Mouse (Mus musculus) liver, adult 2 months (tissue): ENCODE measurements around the gene Iah1. TPM values are rescaled to one million over a fixed set of nuclear protein-coding genes. Genes with fewer than 3 reads are reported as not detected.

Source experiments
- DNase-seq: peaks from one replicate; pipeline ENCODE4 v3.0.0-alpha.2; 2011; ENCODE audit warnings: low read depth, low spot score; ENCODE audit errors: extremely low read depth
- H3K27ac ChIP-seq: fragments of 200-500 bp; replicated peaks from 2 replicates; pipeline ENCODE4 v1.5.1; 2012; ENCODE audit warnings: low read depth, mild to moderate bottlenecking, control low read depth, inconsistent platforms, low read length; ENCODE audit not compliant: insufficient read depth
- H3K27me3 ChIP-seq: fragments of 200-500 bp; 2 replicates; pipeline ENCODE4 v1.6.1; 2012; ENCODE audit warnings: mild to moderate bottlenecking, moderate library complexity, low read length, inconsistent platforms; ENCODE audit not compliant: control insufficient read depth, insufficient read depth
- H3K36me3 ChIP-seq: fragments of 200-500 bp; 2 replicates; pipeline ENCODE4 v1.6.1; 2012; ENCODE audit warnings: low read length, inconsistent platforms; ENCODE audit not compliant: control insufficient read depth, insufficient read depth
- H3K4me1 ChIP-seq: fragments of 200-500 bp; 2 replicates; pipeline ENCODE4 v1.6.1; 2011; ENCODE audit warnings: low read length; ENCODE audit not compliant: control insufficient read depth, insufficient read depth
- H3K4me3 ChIP-seq: fragments of 200-500 bp; 2 replicates; pipeline ENCODE4 v1.5.1; 2011; ENCODE audit warnings: low read depth, mild to moderate bottlenecking, control low read depth, low read length, moderate library complexity; ENCODE audit not compliant: insufficient read depth
- H3K79me2 ChIP-seq: fragments of 200-500 bp; 2 replicates; pipeline ENCODE4 v1.6.1; 2012; ENCODE audit warnings: inconsistent platforms, mild to moderate bottlenecking, low read length, moderate library complexity; ENCODE audit not compliant: control insufficient read depth, insufficient read depth
- H3K9ac ChIP-seq: fragments of 200-500 bp; 2 replicates; pipeline ENCODE4 v1.6.1; 2012; ENCODE audit warnings: low read depth, mild to moderate bottlenecking, control low read depth, inconsistent platforms, low read length
- CTCF ChIP-seq: fragments of 200-500 bp; IDR thresholded peaks from 2 replicates; pipeline ENCODE4 v1.5.1; 2011; ENCODE audit warnings: low read depth, low read length, control low read depth
- POLR2A ChIP-seq: fragments of 200-500 bp; IDR thresholded peaks from 2 replicates; pipeline ENCODE4 v1.6.1; 2011; ENCODE audit warnings: low read length, control low read depth; ENCODE audit not compliant: insufficient read depth; ENCODE audit errors: extremely low read depth
- WGBS: fragments of 180-500 bp; shearing (Covaris S2); methylation state at CpG from one replicate; pipeline ENCODE4 v1.1.7; 2018; 5-methylcytosine and 5-hydroxymethylcytosine counted together
- polyA plus RNA-seq: library from polyadenylated mRNA; depleted of rRNA; stranded (reverse); fragments of >200 nt; gene quantifications from 2 replicates; pipeline ENCODE4 v1.2.3, GENCODE M21; 2012
- total RNA-seq: library from RNA; depleted of rRNA; stranded (reverse); fragments of >200 nt; gene quantifications from 2 replicates; pipeline ENCODE4 v1.2.3, GENCODE M21; 2014

Iah1 gene
- total and polyA plus RNA-seq, 2 experiments: 258 to 339 TPM

DNA sequence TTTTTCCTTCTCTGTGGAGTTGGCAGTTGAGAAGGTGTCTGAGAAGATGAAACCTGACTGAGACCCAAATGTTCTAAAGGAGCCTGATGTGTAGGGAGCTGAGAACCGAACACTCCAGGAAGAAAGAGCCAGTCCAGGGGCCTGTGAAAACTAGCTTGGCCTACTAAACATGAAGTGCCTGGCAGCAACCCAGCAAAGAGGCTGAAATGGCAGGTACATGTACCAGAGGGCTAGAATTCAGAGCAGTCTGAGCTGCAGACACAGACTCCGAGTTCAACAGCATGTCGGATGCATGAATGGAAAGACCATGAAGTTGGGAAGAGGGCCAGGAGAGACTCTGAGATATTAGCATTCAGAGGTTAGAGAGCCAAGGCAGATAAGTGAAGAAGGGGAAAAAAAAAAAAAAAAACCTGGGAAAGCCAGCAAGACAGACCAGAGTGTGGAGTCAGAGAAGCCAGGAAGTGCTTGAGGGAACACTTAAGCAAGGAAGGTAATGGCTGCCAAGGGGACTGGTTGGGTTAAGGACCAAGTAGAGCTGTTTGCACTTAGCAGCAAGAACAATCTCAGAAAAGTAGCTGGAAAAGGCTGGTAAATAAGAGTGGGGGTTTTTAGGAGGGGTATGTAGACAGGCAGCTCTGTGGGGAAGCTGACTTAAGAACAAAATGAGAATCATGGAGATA lies 27.3 kb upstream of the Iah1 start:
- Histone ChIP-seq H3K79me2 (peaks cover 3% of the 10 kb centered on the region; the same call in 1 of the 2 replicates), H3K27ac (no peak overlapping the region), H3K4me1 (peaks cover 8% of the 10 kb centered on the region), H3K9ac (no peak overlapping the region), H3K4me3 (no peak overlapping the region), H3K27me3 (no peaks in the 10 kb centered on the region), H3K36me3 (peaks cover 22% of the 10 kb centered on the region)
- DNase-seq: no peak
- WGBS: 89% methylated on average over 3 of the region's 3 CpGs
- TF ChIP-seq CTCF (no peak), POLR2A (no peak)

DNA sequence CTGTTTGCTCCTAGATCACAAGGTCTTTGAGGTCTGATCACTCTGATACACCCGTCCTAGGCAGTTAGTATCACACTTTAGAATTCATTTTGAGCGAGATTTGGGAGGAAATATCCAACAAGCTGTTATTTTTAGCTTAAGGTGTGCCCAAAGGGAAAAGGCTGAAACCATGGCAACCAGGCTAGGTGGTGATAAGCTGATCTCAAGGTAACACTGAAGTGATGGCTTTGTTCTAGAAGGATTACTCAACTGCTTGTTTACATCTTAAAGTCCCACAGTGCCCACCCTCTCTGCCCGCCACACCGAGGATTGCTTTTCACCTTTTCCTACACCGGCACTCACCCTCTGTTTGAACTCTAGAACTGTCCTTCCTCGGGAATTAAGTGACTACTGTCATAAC lies 26.5 kb upstream of the Iah1 start:
- H3K36me3 ChIP-seq: peaks cover 30% of the 10 kb centered on the region

DNA sequence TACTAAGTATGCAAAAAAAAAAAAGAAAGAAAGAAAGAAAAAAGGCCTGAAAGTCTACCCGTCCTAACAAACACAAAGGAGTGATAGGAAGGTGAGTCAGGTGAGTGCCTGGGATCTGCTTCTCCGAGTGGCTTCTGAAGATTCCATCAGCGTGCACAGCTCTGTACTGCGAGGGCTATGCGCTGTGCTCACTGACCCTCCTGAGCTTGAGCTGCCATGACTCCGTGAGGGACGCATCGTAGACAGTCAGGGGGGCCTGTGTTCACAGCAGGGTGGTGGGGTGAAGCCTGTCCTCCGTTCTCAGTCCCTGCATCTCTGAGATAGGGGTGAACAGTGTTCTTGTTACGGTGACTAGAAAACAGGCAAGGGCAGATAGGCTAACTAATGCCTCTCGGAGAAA lies 17.3 kb upstream of the Iah1 start:
- Histone ChIP-seq H3K4me3 (no peak overlapping the region), H3K79me2 (no peaks in the 10 kb centered on the region), H3K36me3 (peaks cover 44% of the 10 kb centered on the region), H3K9ac (no peak overlapping the region), H3K4me1 (peaks cover 6% of the 10 kb centered on the region; the same call in 1 of the 2 replicates), H3K27me3 (no peaks in the 10 kb centered on the region), H3K27ac (no peak overlapping the region)
- no peak for TF ChIP-seq CTCF
- no peak for TF ChIP-seq POLR2A
- DNase-seq: no peak
- WGBS: 99% methylated on average over 11 of the region's 11 CpGs

More for the DNA sequence above, 26.5 kb upstream of the Iah1 start:
- TF ChIP-seq CTCF: no peak
- TF ChIP-seq POLR2A: no peak
- Histone ChIP-seq H3K27ac (no peak overlapping the region), H3K79me2 (peaks cover 3% of the 10 kb centered on the region; the same call in 1 of the 2 replicates), H3K4me1 (peaks cover 8% of the 10 kb centered on the region), H3K27me3 (no peaks in the 10 kb centered on the region), H3K9ac (no peak overlapping the region), H3K4me3 (no peak overlapping the region)
- no peak for DNase-seq
- WGBS: 78% methylated on average over 6 of the region's 6 CpGs

DNA sequence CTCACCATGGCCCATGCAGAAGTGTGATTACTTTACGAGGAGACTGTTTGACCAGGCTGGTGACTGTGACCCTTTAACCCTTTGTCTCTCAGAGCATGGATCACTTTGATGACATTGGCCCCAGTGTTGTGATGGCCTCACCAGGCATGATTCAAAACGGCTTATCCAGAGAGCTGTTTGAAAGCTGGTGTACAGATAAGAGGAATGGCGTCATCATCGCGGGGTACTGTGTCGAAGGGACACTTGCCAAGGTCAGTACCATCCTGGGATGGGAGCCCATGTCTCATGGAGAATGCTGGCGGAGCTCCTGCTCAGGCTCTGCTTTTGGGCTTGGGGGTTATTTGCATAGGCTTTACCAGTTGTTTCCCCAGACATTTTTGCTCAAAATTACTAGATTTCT lies 14.9 kb upstream of the Iah1 start:
- Histone ChIP-seq H3K4me3 (no peak overlapping the region), H3K27me3 (no peaks in the 10 kb centered on the region), H3K79me2 (no peaks in the 10 kb centered on the region), H3K9ac (no peak overlapping the region), H3K27ac (no peak overlapping the region; the same call in 1 of the 2 replicates), H3K4me1 (peaks cover 6% of the 10 kb centered on the region; the same call in 1 of the 2 replicates), H3K36me3 (peaks cover 28% of the 10 kb centered on the region)
- DNase-seq: peak; percentile 97
- WGBS: 27% methylated on average over 7 of the region's 7 CpGs
- TF ChIP-seq CTCF (no peak), POLR2A (no peak)

DNA sequence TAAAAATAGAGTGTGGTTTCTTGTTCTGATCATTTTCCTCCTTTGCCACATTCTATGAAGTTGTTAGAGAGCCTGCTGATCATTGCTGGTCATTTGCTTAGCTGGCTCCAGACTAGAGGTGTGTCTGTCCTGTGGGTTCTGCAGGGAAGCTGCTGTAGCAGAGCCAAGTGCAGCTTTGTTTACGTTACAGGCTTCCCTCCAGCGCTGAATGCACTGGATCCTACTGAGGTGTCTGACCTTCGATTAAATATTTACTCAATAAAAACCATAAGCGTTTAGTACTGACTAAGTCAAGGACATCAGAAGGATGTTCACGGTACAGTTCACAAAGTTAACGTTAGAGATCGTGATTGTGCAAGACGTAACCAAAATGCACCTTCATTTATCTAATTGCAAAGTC lies 14.3 kb upstream of the Iah1 start:
- H3K27ac ChIP-seq: no peak overlapping the region; the same call in 1 of the 2 replicates
- H3K27me3 ChIP-seq: no peaks in the 10 kb centered on the region
- no peak overlapping the region for H3K9ac ChIP-seq
- peaks cover 6% of the 10 kb centered on the region; the same call in 1 of the 2 replicates for H3K4me1 ChIP-seq
- no peaks in the 10 kb centered on the region for H3K79me2 ChIP-seq
- peak; percentile 90 for DNase-seq
- TF ChIP-seq CTCF (no peak), POLR2A (no peak)
- peaks cover 23% of the 10 kb centered on the region for H3K36me3 ChIP-seq
- no peak overlapping the region for H3K4me3 ChIP-seq
- WGBS: 21% methylated on average over 8 of the region's 8 CpGs

DNA sequence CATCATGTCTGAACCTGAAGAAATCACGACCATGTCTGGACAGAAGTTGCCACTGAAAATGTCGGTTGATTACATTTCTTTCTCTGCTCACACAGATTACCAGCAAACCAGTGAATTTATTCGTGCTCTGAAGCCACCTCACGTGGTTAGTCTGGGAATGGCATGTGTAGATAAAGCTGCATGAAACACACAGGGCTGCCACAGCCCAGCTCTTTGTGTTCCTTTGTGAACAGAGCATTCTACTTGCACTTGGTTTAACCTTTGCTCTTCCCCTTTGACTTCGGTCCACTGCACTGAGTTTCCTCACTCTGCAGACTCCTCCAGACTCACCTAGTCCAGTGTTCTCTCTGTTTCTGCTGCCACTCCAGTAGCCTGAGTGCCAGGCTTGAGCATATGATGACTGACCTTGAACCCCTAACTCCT lies 13.8 kb upstream of the Iah1 start:
- H3K27me3 ChIP-seq: no peaks in the 10 kb centered on the region
- peak; percentile 78 for DNase-seq
- no peaks in the 10 kb centered on the region for H3K79me2 ChIP-seq
- H3K9ac ChIP-seq: no peak overlapping the region
- TF ChIP-seq CTCF: 0 out of 2 replicates have a peak, but pooled peaks have one; percentile 1
- TF ChIP-seq POLR2A: no peak
- WGBS: 26% methylated on average over 5 of the region's 5 CpGs
- no peak overlapping the region for H3K4me3 ChIP-seq
- peaks cover 6% of the 10 kb centered on the region; the same call in 1 of the 2 replicates for H3K4me1 ChIP-seq
- H3K36me3 ChIP-seq: peaks cover 21% of the 10 kb centered on the region
- H3K27ac ChIP-seq: peak overlapping the region; percentile 14; the same call in 1 of the 2 replicates
